Mouse (Mus musculus): ENCODE measurements around the gene 2610318N02Rik. TPM values are rescaled to one million over a fixed set of nuclear protein-coding genes. Genes with fewer than 3 reads are reported as not detected.
A peak's percentile ranks its signal among the peaks of the same experiment; 100 is the strongest.

Gene 2610318N02Rik
- polyA plus RNA-seq, 1 experiment from 2014 or later, result 7.9 TPM

GRCm38 (mm10) chr16:17076869-17077268, 48.1 kb downstream of the 2610318N02Rik start:
- H3K27me3 ChIP-seq (replicated peaks; ENCODE audit: control insufficient read depth, insufficient read depth, low read length), result no peaks in the 10 kb centered on the region
- no peak overlapping the region for H3K27ac ChIP-seq (ENCODE audit: low read depth, low read length)
- no peak overlapping the region for H3K4me2 ChIP-seq (replicated peaks; ENCODE audit: low read depth)
- no peak overlapping the region for H3K4me3 ChIP-seq (ENCODE audit: low read depth, low read length)
- H3K9me3 ChIP-seq (ENCODE audit: control insufficient read depth), result 0 out of 2 replicates have a peak, but pooled peaks cover 6% of the 10 kb centered on the region
- H3K9ac ChIP-seq (ENCODE audit: low read depth, low read length), result no peak overlapping the region
- H3K36me3 ChIP-seq (ENCODE audit: control insufficient read depth, insufficient read depth), result no peaks in the 10 kb centered on the region
- ATAC-seq, result no peak
- TF ChIP-seq CTCF (IDR thresholded peaks at IDR 0.05; ENCODE audit: low read depth), result no peak
- H3K4me1 ChIP-seq (replicated peaks; ENCODE audit: control insufficient read depth, insufficient read depth, low read length), result no peaks in the 10 kb centered on the region

GRCm38 (mm10) chr16:17076301-17076700, 48.7 kb downstream of the 2610318N02Rik start:
- no peak overlapping the region for H3K4me2 ChIP-seq (replicated peaks; ENCODE audit: low read depth)
- WGBS, result 97% methylated on average over 2 of the region's 2 CpGs
- no peak for ATAC-seq
- no peaks in the 10 kb centered on the region for H3K36me3 ChIP-seq (ENCODE audit: control insufficient read depth, insufficient read depth)
- no peak overlapping the region for H3K27ac ChIP-seq (ENCODE audit: low read depth, low read length)
- no peaks in the 10 kb centered on the region for H3K4me1 ChIP-seq (replicated peaks; ENCODE audit: control insufficient read depth, insufficient read depth, low read length)
- H3K9me3 ChIP-seq (ENCODE audit: control insufficient read depth), result 0 out of 2 replicates have a peak, but pooled peaks cover 6% of the 10 kb centered on the region
- peak; percentile 31 for TF ChIP-seq CTCF (IDR thresholded peaks at IDR 0.05; ENCODE audit: low read depth)
- H3K27me3 ChIP-seq (replicated peaks; ENCODE audit: control insufficient read depth, insufficient read depth, low read length), result no peaks in the 10 kb centered on the region
- H3K4me3 ChIP-seq (ENCODE audit: low read depth, low read length), result no peak overlapping the region
- no peak overlapping the region for H3K9ac ChIP-seq (ENCODE audit: low read depth, low read length)

GRCm38 (mm10) chr16:17073000-17073399, 52.0 kb downstream of the 2610318N02Rik start:
- Histone ChIP-seq H3K9ac (ENCODE audit: low read depth, low read length) (no peak overlapping the region), H3K27me3 (replicated peaks; ENCODE audit: control insufficient read depth, insufficient read depth, low read length) (no peaks in the 10 kb centered on the region), H3K27ac (ENCODE audit: low read depth, low read length) (no peak overlapping the region), H3K4me2 (replicated peaks; ENCODE audit: low read depth) (no peak overlapping the region), H3K4me1 (replicated peaks; ENCODE audit: control insufficient read depth, insufficient read depth, low read length) (0 out of 2 replicates have a peak, but pooled peaks cover 2% of the 10 kb centered on the region), H3K36me3 (ENCODE audit: control insufficient read depth, insufficient read depth) (no peaks in the 10 kb centered on the region), H3K9me3 (ENCODE audit: control insufficient read depth) (0 out of 2 replicates have a peak, but pooled peaks cover 6% of the 10 kb centered on the region), H3K4me3 (ENCODE audit: low read depth, low read length) (no peak overlapping the region)
- TF ChIP-seq CTCF (IDR thresholded peaks at IDR 0.05; ENCODE audit: low read depth), result no peak
- no peak for ATAC-seq
- 90% methylated on average over 7 of the region's 7 CpGs for WGBS

GRCm38 (mm10) chr16:17070716-17071115, 54.3 kb downstream of the 2610318N02Rik start:
- Histone ChIP-seq H3K9ac (ENCODE audit: low read depth, low read length) (no peak overlapping the region), H3K27ac (ENCODE audit: low read depth, low read length) (no peak overlapping the region), H3K4me2 (replicated peaks; ENCODE audit: low read depth) (peak overlapping the region; percentile 95), H3K4me1 (replicated peaks; ENCODE audit: control insufficient read depth, insufficient read depth, low read length) (0 out of 2 replicates have a peak, but pooled peaks cover 2% of the 10 kb centered on the region), H3K4me3 (ENCODE audit: low read depth, low read length) (peak overlapping the region; percentile 72), H3K27me3 (replicated peaks; ENCODE audit: control insufficient read depth, insufficient read depth, low read length) (no peaks in the 10 kb centered on the region), H3K9me3 (ENCODE audit: control insufficient read depth) (0 out of 2 replicates have a peak, but pooled peaks cover 2% of the 10 kb centered on the region), H3K36me3 (ENCODE audit: control insufficient read depth, insufficient read depth) (no peaks in the 10 kb centered on the region)
- WGBS, result 40% methylated on average over 6 of the region's 6 CpGs
- no peak for ATAC-seq
- TF ChIP-seq CTCF (IDR thresholded peaks at IDR 0.05; ENCODE audit: low read depth), result no peak

GRCm38 (mm10) chr16:17069511-17070443, 55.2 kb downstream of the 2610318N02Rik start, which contains the start of gene Ypel1:
Gene Ypel1, plus strand, starts transcription at chr16:17069696.
- no peaks in the 10 kb centered on the region for H3K9me3 ChIP-seq (ENCODE audit: control insufficient read depth)
- ATAC-seq, result peak; percentile 89
- peak; percentile 67 for TF ChIP-seq CTCF (IDR thresholded peaks at IDR 0.05; ENCODE audit: low read depth)
- no peak within 1 kb of the TSS; the same call in 1 of the 2 replicates for H3K27ac ChIP-seq (ENCODE audit: low read depth, low read length)
- peak within 1 kb of the TSS; percentile 72 for H3K4me3 ChIP-seq (ENCODE audit: low read depth, low read length)
- no peaks in the 10 kb centered on the region for H3K36me3 ChIP-seq (ENCODE audit: control insufficient read depth, insufficient read depth)
- no peaks in the 10 kb centered on the region for H3K27me3 ChIP-seq (replicated peaks; ENCODE audit: control insufficient read depth, insufficient read depth, low read length)
- 0 out of 2 replicates have a peak, but pooled peaks cover 2% of the 10 kb centered on the region for H3K4me1 ChIP-seq (replicated peaks; ENCODE audit: control insufficient read depth, insufficient read depth, low read length)
- under 1% methylated on average over 68 of the region's 76 CpGs for WGBS
- peak within 1 kb of the TSS; percentile 60 for H3K9ac ChIP-seq (ENCODE audit: low read depth, low read length)
- H3K4me2 ChIP-seq (replicated peaks; ENCODE audit: low read depth), result peak within 1 kb of the TSS; percentile 95

- no peaks in the 10 kb centered on the region for H3K36me3 ChIP-seq (ENCODE audit: control insufficient read depth, insufficient read depth)
Observed at GRCm38 (mm10) chr16:17067552-17067951, 57.4 kb downstream of the 2610318N02Rik start.

More at GRCm38 (mm10) chr16:17067552-17067951, 57.4 kb downstream of the 2610318N02Rik start:
- no peak overlapping the region for H3K27ac ChIP-seq (ENCODE audit: low read depth, low read length)
- no peak for TF ChIP-seq CTCF (IDR thresholded peaks at IDR 0.05; ENCODE audit: low read depth)
- H3K9ac ChIP-seq (ENCODE audit: low read depth, low read length), result no peak overlapping the region
- H3K9me3 ChIP-seq (ENCODE audit: control insufficient read depth), result no peaks in the 10 kb centered on the region
- ATAC-seq, result no peak
- H3K4me3 ChIP-seq (ENCODE audit: low read depth, low read length), result no peak overlapping the region
- H3K4me2 ChIP-seq (replicated peaks; ENCODE audit: low read depth), result no peak overlapping the region
- H3K27me3 ChIP-seq (replicated peaks; ENCODE audit: control insufficient read depth, insufficient read depth, low read length), result no peaks in the 10 kb centered on the region
- 0 out of 2 replicates have a peak, but pooled peaks cover 4% of the 10 kb centered on the region for H3K4me1 ChIP-seq (replicated peaks; ENCODE audit: control insufficient read depth, insufficient read depth, low read length)
- WGBS, result 88% methylated on average over 2 of the region's 2 CpGs

MicroRNAs encoded within 50 kb of the gene (microRNA counts, 519-probe panel; counts per million panel counts)
- 4,751 counts per million, percentile 79 among the panel's probes with 10 or more counts for microRNA mmu-miR-130b
- 3,097 counts per million, percentile 35 among the panel's probes with 10 or more counts for microRNA mmu-miR-301b

Small RNA genes within 50 kb of the gene (microRNA-seq; reads per million reads assigned to microRNA genes)
- 3,806 reads per million, percentile 89 among the genes with 10 or more reads in this experiment for gene Mir130b
- gene Mir301b, result 41.6 reads per million, percentile 37 among the genes with 10 or more reads in this experiment

Other genes with a start within 250 kb of the 2610318N02Rik start
- 4.7 and 4.8 TPM in 2 replicates for gene Ppm1f, start 228.7 kb downstream of the 2610318N02Rik start, polyA plus RNA-seq (2015; fragmentation: Nextera tagmentation; extraction: Ambion mirVana)
- gene Mapk1, start 141.8 kb downstream of the 2610318N02Rik start, polyA plus RNA-seq (2015; fragmentation: Nextera tagmentation; extraction: Ambion mirVana), result 86.6 and 88.6 TPM in 2 replicates
- gene Ypel1, start 55.5 kb downstream of the 2610318N02Rik start, polyA plus RNA-seq (2015; fragmentation: Nextera tagmentation; extraction: Ambion mirVana), result 3.4 and 3.6 TPM in 2 replicates
- 71.9 and 78.7 TPM in 2 replicates for gene Ppil2, start 13.9 kb downstream of the 2610318N02Rik start, polyA plus RNA-seq (2015; fragmentation: Nextera tagmentation; extraction: Ambion mirVana)
- 67.9 and 70.3 TPM in 2 replicates for gene Sdf2l1, start 7.2 kb upstream of the 2610318N02Rik start, polyA plus RNA-seq (2015; fragmentation: Nextera tagmentation; extraction: Ambion mirVana)
- gene Ydjc, start 19.5 kb upstream of the 2610318N02Rik start, polyA plus RNA-seq (2015; fragmentation: Nextera tagmentation; extraction: Ambion mirVana), result 24.6 and 28.8 TPM in 2 replicates
- gene Ccdc116, start 22.1 kb upstream of the 2610318N02Rik start, polyA plus RNA-seq (2015; fragmentation: Nextera tagmentation; extraction: Ambion mirVana), result 1.7 and 2.0 TPM in 2 replicates
- 294 and 319 TPM in 2 replicates for gene Ube2l3, start 77.5 kb upstream of the 2610318N02Rik start, polyA plus RNA-seq (2015; fragmentation: Nextera tagmentation; extraction: Ambion mirVana)
- 0.14 and 0.21 TPM in 2 replicates for gene Rimbp3, start 83.4 kb upstream of the 2610318N02Rik start, polyA plus RNA-seq (2015; fragmentation: Nextera tagmentation; extraction: Ambion mirVana)
- 1.4 and 1.9 TPM in 2 replicates for gene Hic2, start 108.4 kb upstream of the 2610318N02Rik start, polyA plus RNA-seq (2015; fragmentation: Nextera tagmentation; extraction: Ambion mirVana)
- 4.8 and 7.2 TPM in 2 replicates for gene Tmem191c, start 150.9 kb upstream of the 2610318N02Rik start, polyA plus RNA-seq (2015; fragmentation: Nextera tagmentation; extraction: Ambion mirVana)
- 0.09 and 0.14 TPM in 2 replicates for gene Serpind1, start 206.2 kb upstream of the 2610318N02Rik start, polyA plus RNA-seq (2015; fragmentation: Nextera tagmentation; extraction: Ambion mirVana)

Data from intestine, postnatal 0 days (tissue).